Mouse (Mus musculus) liver, embryonic 14.5 days (tissue): Measurements from ENCODE around the gene Mrrf.
"Not testable (repeated sequence)": the region's sequence is repeated elsewhere in the genome, so short reads cannot be mapped to it uniquely, and the experiment has no call there.

Source experiments
- CTCF ChIP-seq: IDR thresholded peaks from 2 replicates; pipeline ENCODE4 v1.5.1; 2016; ENCODE audit warnings: antibody characterized with exemption, low read depth, control low read depth
- EP300 ChIP-seq: IDR thresholded peaks from 2 replicates; pipeline ENCODE4 v1.6.1; 2016; ENCODE audit warnings: antibody characterized with exemption, low read depth

- not testable (repeated sequence) for TF ChIP-seq CTCF, EP300
Observed at GRCm38 (mm10) chr2:36152401-36152800, 16.2 kb downstream of the Mrrf start.
